Mouse (Mus musculus): ENCODE measurements at regions not wholly inside any gene's neighbourhood (a gene's known extent, or its start where the extent isn't known, plus 50 kb on each side); places are given as distances from the start of the nearest gene placed in this dataset.

DNA sequence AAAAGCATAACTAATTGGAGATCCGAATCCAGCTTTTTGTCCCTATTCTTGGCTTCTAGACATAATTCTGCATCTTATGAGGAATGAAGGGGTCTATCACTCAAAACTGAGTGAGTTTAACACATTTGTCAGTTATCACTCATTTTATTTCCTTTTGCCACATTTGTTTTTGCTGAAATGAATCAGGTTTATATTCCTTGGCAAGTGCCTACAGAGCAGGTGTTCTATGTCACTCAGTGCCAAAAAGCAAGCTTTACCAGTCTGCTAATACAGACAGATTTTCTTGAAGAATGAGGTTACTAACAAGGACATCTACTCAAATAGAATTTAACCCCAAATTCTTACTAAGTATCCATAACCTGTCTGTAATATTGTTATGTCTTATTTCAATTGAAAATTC is 751.4 kb downstream of the Hace1 start:
- DNase-seq (ENCODE audit: low spot score) = no peak

GRCm38 (mm10) chr10:46331599-46332283 is 754.1 kb downstream of the Hace1 start:
- DNase-seq (ENCODE audit: low spot score) = no peak

GRCm38 (mm10) chr10:46333231-46333630 is 755.6 kb downstream of the Hace1 start:
- DNase-seq (ENCODE audit: low spot score) = no peak

DNA sequence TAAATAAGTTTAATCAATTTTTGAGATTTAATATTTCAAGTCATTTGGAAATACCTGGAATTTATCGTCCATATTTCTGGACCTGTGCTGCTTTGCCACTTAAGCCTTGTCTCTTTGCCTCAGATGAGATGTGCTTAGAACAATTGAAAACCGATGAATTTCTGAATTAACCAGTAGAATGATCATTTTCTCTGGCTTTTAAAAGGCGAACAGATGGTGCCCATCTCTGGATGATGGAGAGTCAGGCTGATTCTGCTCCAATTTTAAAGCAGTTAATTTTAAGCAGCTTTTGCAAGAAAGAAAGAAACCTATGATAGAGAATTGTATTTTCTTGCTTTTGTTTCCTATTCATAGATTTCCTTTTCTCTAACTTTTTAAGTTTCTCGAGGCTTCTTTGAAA is 767.7 kb downstream of the Hace1 start:
- DNase-seq (ENCODE audit: low spot score) = no peak

- no peak for DNase-seq (ENCODE audit: low spot score)
Observed at GRCm38 (mm10) chr10:46349613-46350012, 772.0 kb downstream of the Hace1 start.

- DNase-seq (ENCODE audit: low spot score) = no peak
Observed at GRCm38 (mm10) chr10:46350196-46350595, 772.6 kb downstream of the Hace1 start.

- DNase-seq (ENCODE audit: low spot score) = no peak
Observed at GRCm38 (mm10) chr10:46356775-46357174, 779.1 kb downstream of the Hace1 start.

DNA sequence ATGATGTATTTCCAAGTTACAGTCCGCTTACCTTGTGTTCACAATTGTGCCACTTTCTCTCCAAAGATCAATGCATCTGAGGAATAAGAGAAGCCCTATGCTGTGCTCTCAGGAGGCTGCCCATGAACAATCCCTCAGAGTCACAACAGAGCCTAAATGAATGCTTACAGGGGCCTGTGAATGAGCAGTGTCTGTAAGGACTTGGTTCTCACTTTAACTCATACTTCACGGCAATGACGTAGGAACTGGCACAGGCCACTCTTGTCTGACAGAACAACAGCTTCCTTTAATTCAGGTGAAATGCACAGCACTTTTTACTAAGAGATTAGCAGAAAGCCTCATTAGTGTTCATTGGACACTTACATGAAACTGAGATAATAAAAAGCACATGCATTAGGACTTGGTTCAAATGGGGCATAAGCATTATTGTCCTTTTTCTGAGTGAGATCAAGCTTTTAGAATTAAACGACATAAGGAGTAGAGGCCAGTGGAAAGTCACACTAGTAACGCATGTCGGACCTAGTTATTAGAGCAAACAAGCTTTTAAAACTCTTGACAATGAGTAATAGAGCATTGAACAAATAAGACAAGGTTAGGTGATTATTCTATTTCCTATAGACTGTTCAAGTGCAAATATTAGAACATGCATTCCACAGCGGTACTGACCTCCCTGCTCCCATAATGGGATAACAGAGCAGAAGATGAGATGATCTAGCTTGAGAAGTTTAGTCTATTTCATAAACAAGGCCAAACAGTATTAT is 796.3 kb downstream of the Hace1 start:
- DNase-seq (ENCODE audit: low spot score) = no peak

- no peak for DNase-seq (ENCODE audit: low spot score)
Observed at GRCm38 (mm10) chr10:46374646-46375045, 797.0 kb downstream of the Hace1 start.

DNA sequence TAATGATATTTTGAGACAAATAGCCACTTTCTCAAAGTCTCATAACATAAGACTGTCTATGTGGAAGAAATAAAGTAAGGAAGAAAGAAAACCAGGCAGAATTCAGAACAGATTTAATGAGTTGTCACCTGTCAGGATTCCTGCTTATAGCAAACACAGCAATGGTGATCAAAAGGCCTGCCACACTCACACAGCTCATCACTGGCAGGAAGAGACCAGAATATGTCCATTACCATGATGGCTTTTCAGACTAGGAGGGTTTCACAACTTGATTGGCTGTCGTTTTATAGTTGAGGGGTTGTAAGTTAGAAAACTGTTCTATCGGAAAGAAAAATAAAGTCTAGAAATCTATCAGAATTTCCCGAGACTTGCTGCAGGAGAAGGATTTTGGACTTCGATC is 819.5 kb downstream of the Hace1 start:
- DNase-seq (ENCODE audit: low spot score) = no peak

DNA sequence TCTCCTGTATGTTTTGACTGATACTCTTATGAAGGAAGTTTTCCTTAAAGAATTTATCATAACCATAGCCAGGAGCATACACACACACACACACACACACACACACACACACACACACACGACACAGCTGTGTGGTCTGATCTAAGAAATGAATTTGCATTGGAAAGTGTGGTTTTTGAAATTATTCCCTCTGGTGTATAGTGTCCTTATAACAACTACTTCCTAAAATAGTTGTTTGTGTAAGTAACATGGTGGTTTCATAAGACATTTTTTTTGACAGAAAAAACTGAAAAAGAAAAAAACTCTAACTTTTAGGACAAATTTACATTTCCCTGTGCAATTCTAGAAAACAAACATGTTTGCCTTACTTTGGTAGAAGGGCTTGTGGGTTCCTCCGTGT is 826.3 kb downstream of the Hace1 start:
- DNase-seq (ENCODE audit: low spot score) = no peak
